8 mouse cellular contexts compared by ENCODE assay signal in genomic region chr5:125532191-125532544, GRCm38 (mm10). TPM values are rescaled to one million over a fixed set of nuclear protein-coding genes. Genes with fewer than 3 reads are reported as not detected.
A peak's percentile ranks its signal among the peaks of the same experiment; 100 is the strongest.
DNase-seq lines count a peak whose midpoint lies in the region; ATAC-seq and TF ChIP-seq lines count a peak whose summit lies in the region.

No protein-coding gene starts in this region.

- peak; percentile 35 for DNase-seq in gastrocnemius, adult 2 months
- DNase-seq in gastrocnemius, adult 18-20 months (ENCODE audit: low spot score), result no peak
- peak; percentile 83 for DNase-seq in ZHBTc4 (ENCODE audit: low read depth, low spot score)
- peak; percentile 31 to 42 for DNase-seq in heart, postnatal 14 days
- DNase-seq in left cerebral cortex, postnatal 4 days, result peak; percentile 55
- DNase-seq in neural tube, embryonic 11.5 days (ENCODE audit: low spot score), result peak; percentile 81
- no peak for DNase-seq in urinary bladder, postnatal 4 days (ENCODE audit: low spot score in 2 of 2)
- DNase-seq in ovary, adult 18-20 months (ENCODE audit: low spot score), result no peak

- H3K9me3 ChIP-seq in neural tube, embryonic 11.5 days (ENCODE audit: control insufficient read depth, low read length), result no peaks in the 10 kb centered on the region

- H3K4me2 ChIP-seq in neural tube, embryonic 11.5 days (ENCODE audit: low read depth), result peak overlapping the region; percentile 91

- peaks cover 29% of the 10 kb centered on the region for H3K4me1 ChIP-seq in neural tube, embryonic 11.5 days (ENCODE audit: control insufficient read depth, insufficient read depth, low read length)

- TF ChIP-seq CTCF in gastrocnemius, adult 2 months (IDR thresholded peaks at IDR 0.05), result no peak

- no peak overlapping the region for H3K27ac ChIP-seq in gastrocnemius, adult 2 months
- 0 out of 2 replicates have a peak overlapping the region, but pooled peaks have one; percentile 31 for H3K27ac ChIP-seq in neural tube, embryonic 11.5 days (ENCODE audit: low read depth, low read length)

- intact Hi-C loops in gastrocnemius, adult 2 months (cut with DNase I), result no loop called here
- intact Hi-C loops in heart, postnatal 14 days (cut with DNase I), result no loop called here
- intact Hi-C loops in left cerebral cortex, postnatal 4 days (cut with DNase I), result loop anchor here (5.0 to 10.0 kb wide), 2 partner anchors 1200 to 1703 kb away; no protein-coding TSS in a partner anchor

- H3K36me3 ChIP-seq in neural tube, embryonic 11.5 days (ENCODE audit: control insufficient read depth, insufficient read depth, low read length), result no peaks in the 10 kb centered on the region

- peak; percentile 58 for ATAC-seq in neural tube, embryonic 11.5 days (ENCODE audit: insufficient read depth, low FRiP score, low TSS enrichment)

- H3K9ac ChIP-seq in neural tube, embryonic 11.5 days (ENCODE audit: low read length), result peak overlapping the region; percentile 57

- peak overlapping the region; percentile 60 for H3K4me3 ChIP-seq in gastrocnemius, adult 2 months
- H3K4me3 ChIP-seq in neural tube, embryonic 11.5 days (ENCODE audit: low read depth, low read length), result peak overlapping the region; percentile 62

- peaks cover 47% of the 10 kb centered on the region for H3K27me3 ChIP-seq in neural tube, embryonic 11.5 days (ENCODE audit: control insufficient read depth, insufficient read depth, low read length)

- WGBS in neural tube, embryonic 11.5 days, result 0% methylated on average over 6 of the region's 30 CpGs

RNA-seq across cellular contexts. Expression of gene Tmem132b, which starts 0.6 kb away (rescaled TPM):
- under 1 TPM; 0.20 to 0.56 TPM for total RNA-seq in gastrocnemius, adult 2 months (2021)
- total RNA-seq in gastrocnemius, adult 18-20 months (2021), result 1 to 10 TPM; 1.7 to 5.7 TPM
- not detected for total RNA-seq in heart, postnatal 14 days (2021)
- 10 to 100 TPM; 62.9 to 66.4 TPM for total RNA-seq in left cerebral cortex, postnatal 4 days (2021)
- 1.4 and 1.5 TPM in 2 replicates for polyA plus RNA-seq in neural tube, embryonic 11.5 days (2014; fragmentation: Nextera tagmentation; extraction: Ambion mirVana)

RNA-seq across cellular contexts. Expression of gene Aacs, which starts 56.6 kb away (rescaled TPM):
- 1 to 10 TPM; 2.8 to 3.3 TPM for total RNA-seq in gastrocnemius, adult 2 months (2021)
- total RNA-seq in gastrocnemius, adult 18-20 months (2021), result 1 to 10 TPM; 2.4 to 5.0 TPM
- total RNA-seq in heart, postnatal 14 days (2021), result 1 to 10 TPM; 4.0 to 4.8 TPM
- total RNA-seq in left cerebral cortex, postnatal 4 days (2021), result 100 to 1,000 TPM; 112 to 116 TPM
- polyA plus RNA-seq in neural tube, embryonic 11.5 days (2014; fragmentation: Nextera tagmentation; extraction: Ambion mirVana), result 50.3 and 65.1 TPM in 2 replicates

Comparison
In these comparisons a context has a peak if more than half of its experiments do, and no peak if none do; other contexts are left out.
1. DNase-seq: peak in gastrocnemius, adult 2 months (single experiment), ZHBTc4 (single experiment), heart, postnatal 14 days (2 of 2), left cerebral cortex, postnatal 4 days (single experiment) and neural tube, embryonic 11.5 days (single experiment); none in gastrocnemius, adult 18-20 months (single experiment), urinary bladder, postnatal 4 days (0 of 2) and ovary, adult 18-20 months (single experiment).
2. RNA of gene Tmem132b, which starts 0.6 kb away (total RNA-seq): 62.9 to 66.4 TPM in left cerebral cortex, postnatal 4 days; 1.7 to 5.7 TPM in gastrocnemius, adult 18-20 months, 0.20 to 0.56 TPM in gastrocnemius, adult 2 months and not detected in heart, postnatal 14 days; every median in the first group is over 4 times any median in the second.
3. RNA of gene Aacs, which starts 56.6 kb away (total RNA-seq): 112 to 116 TPM in left cerebral cortex, postnatal 4 days; 2.4 to 5.0 TPM in gastrocnemius, adult 18-20 months, 4.0 to 4.8 TPM in heart, postnatal 14 days and 2.8 to 3.3 TPM in gastrocnemius, adult 2 months; every median in the first group is over 10 times any median in the second.